Mouse (Mus musculus) left cerebral cortex, adult 2 months (tissue): ENCODE data around the gene Ispd. TPM values are rescaled to one million over a fixed set of nuclear protein-coding genes. Genes with fewer than 3 reads are reported as not detected.

Experiments
- DNase-seq, 2 experiments: peaks; one replicate each; pipeline ENCODE4 v3.0.0; 2021 to 2022; ENCODE audit warnings: low spot score in 2 of 2, mixed read lengths in 1 of 2; ENCODE audit errors: extremely low spot score in 1 of 2
- H3K27ac ChIP-seq: fragments of 200-600 bp; 2 replicates; pipeline ENCODE4 v1.8.1; 2022
- H3K4me3 ChIP-seq: fragments of 200-600 bp; 2 replicates; pipeline ENCODE4 v1.8.1; 2022
- CTCF ChIP-seq: fragments of 200-600 bp; IDR thresholded peaks from 2 replicates; pipeline ENCODE4 v1.8.1; 2022; ENCODE audit warnings: antibody characterized with exemption, mild to moderate bottlenecking, moderate library complexity
- intact Hi-C: fragments of 180-260 bp; cut with DNase I; formaldehyde crosslinking; loops from one replicate; pipeline ENCODE4 v1.15.1; 2025
- total RNA-seq, 2 experiments: library from RNA; stranded (reverse); gene quantifications; 2 replicates each; pipeline ENCODE4 v1.2.3; 2021

The Ispd gene
- total RNA-seq, 2 experiments from 2014 or later: 10.8 to 10.9 TPM

DNA sequence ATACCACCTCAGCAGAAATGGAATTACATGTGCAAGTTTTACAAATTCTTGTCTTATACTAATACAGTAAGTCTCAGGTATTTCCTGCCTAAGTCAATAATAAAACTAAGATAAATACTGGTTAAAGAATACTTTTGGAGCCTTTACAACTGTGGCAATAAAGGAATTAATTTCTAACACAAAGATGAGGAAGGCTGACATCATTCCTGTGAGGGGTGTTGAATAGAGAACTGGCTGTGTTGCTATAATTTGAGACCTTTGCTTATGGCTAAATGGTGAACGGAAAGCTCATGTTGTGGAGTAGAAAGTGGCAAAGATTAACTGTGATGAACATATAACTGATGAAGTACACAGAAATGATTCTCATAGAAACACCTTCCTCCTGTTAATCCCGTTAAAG lies 149.7 kb downstream of the Ispd start:
- TF ChIP-seq CTCF: no peak
- H3K27ac ChIP-seq: no peak overlapping the region
- no peak for DNase-seq
- intact Hi-C loops: no loop called here
- no peak overlapping the region for H3K4me3 ChIP-seq

DNA sequence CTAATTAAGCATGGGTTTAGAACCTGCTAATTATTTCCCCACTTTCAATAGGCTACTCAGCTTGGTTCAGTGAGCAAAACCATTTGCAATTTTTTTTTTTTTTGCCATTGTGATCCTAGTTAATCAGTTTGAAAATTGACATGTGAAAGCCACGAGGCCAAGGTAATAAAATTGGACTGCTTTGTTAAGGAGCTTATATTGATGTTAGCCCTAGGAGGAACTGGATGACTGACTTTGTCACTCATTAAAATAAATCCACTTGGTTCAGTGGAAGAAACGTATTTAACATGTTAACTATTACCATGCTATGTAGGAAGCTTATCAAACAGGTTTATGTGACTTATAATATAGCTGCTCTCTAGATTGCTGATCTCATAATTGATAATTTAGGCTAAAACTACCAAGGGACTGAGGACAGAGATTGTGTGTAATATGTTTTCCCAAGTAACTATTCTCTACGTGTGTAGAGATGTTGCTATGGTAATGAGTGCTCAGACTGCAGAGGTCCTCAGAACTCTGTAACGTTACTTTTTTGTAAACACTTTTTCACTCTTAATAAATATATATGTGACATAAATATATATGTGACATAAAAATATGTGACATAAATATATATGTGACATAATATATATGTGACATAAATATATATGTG lies 150.3 kb downstream of the Ispd start:
- Histone ChIP-seq H3K4me3 (no peak overlapping the region), H3K27ac (no peak overlapping the region)
- intact Hi-C loops: no loop called here
- no peak for DNase-seq
- no peak for TF ChIP-seq CTCF

DNA sequence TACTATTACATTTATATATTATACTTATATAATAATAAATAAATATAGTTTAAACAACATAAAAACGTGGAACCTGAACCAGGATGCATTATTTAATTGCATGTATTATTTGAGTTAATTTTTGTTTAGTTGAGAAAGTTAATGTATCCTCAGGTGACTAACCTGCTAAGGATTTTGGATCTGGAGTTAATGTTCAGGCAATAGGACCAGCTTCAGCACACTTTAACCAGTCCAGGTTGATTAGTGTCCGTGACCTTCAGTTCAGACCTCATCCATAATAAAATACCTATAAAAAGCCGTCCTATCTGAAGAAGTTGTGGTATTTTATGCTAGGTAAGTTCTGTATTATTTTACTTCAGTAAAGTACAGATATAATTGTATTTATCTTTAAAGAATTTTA lies 151.3 kb downstream of the Ispd start:
- H3K27ac ChIP-seq: no peak overlapping the region
- intact Hi-C loops: no loop called here
- no peak for TF ChIP-seq CTCF
- DNase-seq: no peak
- no peak overlapping the region for H3K4me3 ChIP-seq

DNA sequence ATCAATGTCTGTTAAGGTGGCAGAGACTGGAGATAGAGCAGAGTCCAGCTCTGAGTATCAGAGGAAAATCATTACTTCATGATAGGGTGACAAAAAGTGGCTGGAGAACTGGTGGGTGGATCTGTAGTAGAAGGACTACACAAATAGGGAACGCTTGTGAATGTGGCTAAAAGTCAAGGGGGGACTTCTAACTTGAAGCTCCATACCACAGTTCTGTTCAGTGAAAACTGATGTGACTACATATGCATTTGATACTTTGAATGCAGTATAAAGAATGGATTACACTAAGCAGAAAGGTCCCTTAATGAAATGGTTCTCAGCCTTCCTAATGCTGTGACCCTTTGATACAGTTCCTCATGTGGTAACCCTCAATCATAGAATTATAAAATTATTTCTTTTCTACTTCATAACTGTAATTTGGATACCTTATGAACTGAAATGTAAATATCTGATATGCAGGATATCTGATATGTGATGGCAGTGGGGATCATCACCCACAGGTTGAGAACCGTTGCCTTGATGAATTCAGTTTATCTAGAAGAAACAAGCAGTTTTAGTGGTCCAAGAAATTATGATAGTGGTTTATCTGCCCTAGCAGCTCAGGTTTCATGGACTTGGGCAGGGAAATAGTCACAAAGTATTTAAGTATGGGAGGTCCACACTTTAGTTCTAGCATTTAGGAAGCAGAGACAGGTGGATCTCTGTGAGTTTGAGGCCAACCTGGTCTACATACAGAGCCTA lies 152.1 kb downstream of the Ispd start:
- H3K27ac ChIP-seq: no peak overlapping the region
- H3K4me3 ChIP-seq: no peak overlapping the region
- DNase-seq: no peak
- TF ChIP-seq CTCF: no peak
- intact Hi-C loops: no loop called here

DNA sequence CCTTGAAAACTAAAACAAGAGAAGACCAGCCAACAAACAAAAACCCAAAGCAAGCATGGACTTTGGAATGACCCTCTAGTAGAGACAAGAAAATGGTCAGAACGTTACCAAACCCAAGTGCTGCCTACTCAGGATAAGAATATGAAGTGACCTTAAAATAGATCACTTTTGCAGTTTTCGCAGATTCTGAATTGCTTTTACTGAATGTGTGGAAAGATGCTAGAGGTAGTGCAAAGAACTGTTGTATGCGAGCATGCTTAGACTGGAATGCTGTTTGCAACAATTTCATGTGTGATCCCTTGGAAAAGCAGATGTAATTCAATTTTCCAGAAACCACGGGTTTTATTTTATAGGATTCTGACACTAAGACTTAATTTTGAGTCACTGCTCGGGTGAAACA lies 153.3 kb downstream of the Ispd start:
- intact Hi-C loops: no loop called here
- Histone ChIP-seq H3K4me3 (no peak overlapping the region), H3K27ac (no peak overlapping the region)
- no peak for TF ChIP-seq CTCF
- no peak for DNase-seq

DNA sequence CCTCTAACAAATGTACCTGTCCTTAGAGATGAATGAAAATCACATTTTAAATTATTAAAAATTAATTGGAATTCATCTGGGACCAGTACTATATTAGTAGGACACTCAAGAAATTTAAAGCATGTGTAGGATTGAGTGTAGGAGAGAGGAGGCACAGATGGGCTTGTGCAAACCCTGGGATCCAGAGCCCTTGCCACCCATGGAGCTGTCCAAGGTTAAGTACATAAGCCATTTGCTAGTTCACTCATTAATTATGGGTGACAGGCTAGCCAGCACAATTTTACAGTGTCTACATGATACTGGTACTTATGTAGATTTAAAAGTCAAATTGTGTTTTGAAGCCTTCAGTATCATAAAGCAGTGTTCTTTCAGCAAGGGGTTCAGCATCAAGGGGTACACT lies 164.1 kb downstream of the Ispd start:
- no peak for DNase-seq
- no peak for TF ChIP-seq CTCF
- Histone ChIP-seq H3K4me3 (no peak overlapping the region), H3K27ac (no peak overlapping the region)
- intact Hi-C loops: no loop called here

DNA sequence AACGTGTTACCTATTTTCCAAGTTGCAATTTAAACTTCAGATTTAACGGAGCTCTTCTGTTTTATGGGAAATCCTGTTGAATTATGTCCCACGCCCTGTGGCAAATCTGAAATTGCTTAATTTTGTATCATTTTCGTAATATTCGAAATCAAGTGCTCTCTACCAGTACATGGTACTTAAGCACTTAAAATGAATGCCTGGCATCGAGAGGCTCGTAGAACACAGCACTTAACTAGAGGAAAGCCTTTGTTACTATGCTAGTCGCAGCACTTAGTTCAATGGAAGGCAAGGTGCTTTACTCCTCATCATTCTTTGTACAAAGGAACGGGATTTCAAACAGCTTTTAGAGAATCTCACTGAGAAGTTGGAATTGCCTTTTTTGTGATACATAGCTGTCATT lies 168.2 kb downstream of the Ispd start:
- no peak for DNase-seq
- intact Hi-C loops: no loop called here

DNA sequence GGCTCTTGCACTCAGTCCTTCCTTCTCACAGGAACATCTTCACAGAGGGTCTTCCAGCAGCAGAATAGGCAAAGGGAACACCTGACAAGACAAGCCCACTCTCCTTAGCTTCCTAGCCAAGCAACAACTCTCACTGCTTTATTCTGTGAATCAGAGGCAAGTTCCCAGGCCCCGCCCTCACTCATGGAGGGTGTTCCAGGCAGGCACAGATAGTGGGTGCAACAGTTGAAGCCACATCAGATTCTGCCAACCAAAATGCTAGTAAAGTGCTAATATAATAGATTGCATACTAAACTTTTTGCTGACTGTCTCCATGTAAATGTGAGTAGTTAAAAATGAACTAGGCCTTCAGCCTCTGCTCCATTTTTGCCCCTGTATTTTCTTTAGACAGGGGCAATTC lies 173.4 kb downstream of the Ispd start:
- intact Hi-C loops: no loop called here
- no peak for DNase-seq
- no peak for TF ChIP-seq CTCF
- Histone ChIP-seq H3K4me3 (no peak overlapping the region), H3K27ac (no peak overlapping the region)

More for the DNA sequence above, 168.2 kb downstream of the Ispd start:
- no peak overlapping the region for H3K4me3 ChIP-seq
- TF ChIP-seq CTCF: no peak
- no peak overlapping the region for H3K27ac ChIP-seq

DNA sequence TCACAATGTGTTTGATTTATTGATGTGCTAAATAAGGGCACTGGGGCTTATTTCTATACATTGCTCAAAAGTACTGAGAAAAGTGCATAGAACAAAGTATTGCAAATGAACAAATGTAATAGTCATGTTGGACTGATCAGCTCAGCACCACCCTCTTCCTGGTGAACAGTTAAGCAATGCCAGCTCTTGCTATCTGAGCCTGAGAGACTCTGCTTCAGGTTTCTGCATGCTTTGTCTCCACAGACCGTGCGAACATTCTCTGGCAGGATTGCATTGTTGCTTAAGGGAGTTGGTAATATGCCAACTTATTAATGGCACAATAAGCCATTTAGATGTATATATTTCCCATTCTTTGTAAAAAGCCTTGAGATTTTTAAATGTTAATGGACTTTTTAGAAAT lies 182.9 kb downstream of the Ispd start:
- intact Hi-C loops: no loop called here
- no peak for TF ChIP-seq CTCF
- no peak overlapping the region for H3K27ac ChIP-seq

DNA sequence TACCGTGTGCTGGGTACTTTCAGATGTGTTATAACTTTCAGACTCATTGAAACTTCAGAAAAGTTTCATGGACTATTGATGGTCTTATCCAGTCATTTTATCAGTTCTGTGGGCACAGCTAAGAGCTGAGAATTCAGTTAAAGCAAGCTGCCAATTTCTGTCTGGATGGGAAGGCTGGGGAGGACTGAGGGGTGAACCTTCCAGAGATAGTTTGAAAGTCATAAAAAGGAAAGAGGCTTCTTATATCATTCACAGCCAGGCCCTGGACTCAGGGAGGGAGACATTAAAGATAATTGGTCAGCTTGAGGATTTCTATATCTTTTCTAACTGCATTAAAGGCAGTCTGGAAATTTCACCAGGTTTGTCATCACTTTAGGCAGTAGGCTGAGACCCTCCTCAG lies 185.7 kb downstream of the Ispd start:
- DNase-seq: no peak
- Histone ChIP-seq H3K4me3 (no peak overlapping the region), H3K27ac (no peak overlapping the region)
- no peak for TF ChIP-seq CTCF
- intact Hi-C loops: no loop called here

More for the DNA sequence above, 182.9 kb downstream of the Ispd start:
- DNase-seq: no peak
- H3K4me3 ChIP-seq: no peak overlapping the region

DNA sequence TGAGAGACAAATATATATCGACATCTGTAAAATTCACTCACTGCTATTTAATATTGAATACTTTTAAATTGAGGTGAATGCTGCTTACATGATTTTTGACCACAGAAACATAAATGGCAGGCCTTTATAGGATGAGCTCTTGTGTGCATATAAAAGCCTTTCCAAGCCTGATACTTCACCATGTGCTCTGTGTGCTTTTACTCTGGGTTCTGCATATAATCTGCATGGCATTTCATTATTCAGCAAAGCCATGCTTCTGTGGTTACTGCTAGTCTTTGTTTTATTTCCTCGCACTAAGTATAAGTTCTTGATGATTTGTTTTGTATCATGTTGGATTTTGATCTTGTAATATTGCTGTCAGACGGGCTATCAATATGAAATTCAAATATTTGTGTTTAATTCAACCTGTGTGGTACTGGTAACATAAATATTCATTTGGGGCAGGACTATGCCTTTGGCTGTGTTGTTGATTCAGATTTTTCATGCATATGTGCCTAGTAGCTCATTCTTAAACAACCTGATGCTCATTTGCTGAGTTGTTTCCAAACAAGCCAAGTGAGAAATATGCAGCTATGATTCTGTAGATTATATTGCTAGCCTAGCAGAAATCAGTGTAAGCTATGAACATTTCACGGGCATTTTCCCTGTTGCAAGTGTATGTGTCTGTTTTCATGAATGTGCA lies 189.3 kb downstream of the Ispd start:
- intact Hi-C loops: no loop called here
- DNase-seq: no peak
- Histone ChIP-seq H3K27ac (no peak overlapping the region), H3K4me3 (no peak overlapping the region)
- no peak for TF ChIP-seq CTCF

DNA sequence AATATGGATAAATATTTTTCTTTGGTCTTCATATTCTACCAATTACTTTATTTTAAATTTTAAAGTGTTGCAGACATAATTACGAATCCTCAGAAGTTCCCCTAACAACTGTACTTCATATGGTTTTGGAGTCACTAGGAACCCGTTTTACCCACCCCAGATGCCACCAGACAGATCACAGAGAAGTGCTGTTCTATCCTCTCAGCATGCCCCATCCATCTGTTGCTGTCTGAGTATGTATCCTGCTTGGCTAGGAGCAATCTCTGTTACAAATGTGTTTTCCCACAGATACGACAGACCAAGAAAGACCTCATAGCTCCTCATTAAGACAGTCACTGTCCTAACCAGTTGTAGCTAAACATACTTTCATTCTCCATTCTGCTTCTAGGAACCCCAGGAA lies 203.6 kb downstream of the Ispd start:
- H3K27ac ChIP-seq: no peak overlapping the region
- DNase-seq: no peak
- intact Hi-C loops: no loop called here
- TF ChIP-seq CTCF: no peak
- no peak overlapping the region for H3K4me3 ChIP-seq
